In the genomic region with DNA sequence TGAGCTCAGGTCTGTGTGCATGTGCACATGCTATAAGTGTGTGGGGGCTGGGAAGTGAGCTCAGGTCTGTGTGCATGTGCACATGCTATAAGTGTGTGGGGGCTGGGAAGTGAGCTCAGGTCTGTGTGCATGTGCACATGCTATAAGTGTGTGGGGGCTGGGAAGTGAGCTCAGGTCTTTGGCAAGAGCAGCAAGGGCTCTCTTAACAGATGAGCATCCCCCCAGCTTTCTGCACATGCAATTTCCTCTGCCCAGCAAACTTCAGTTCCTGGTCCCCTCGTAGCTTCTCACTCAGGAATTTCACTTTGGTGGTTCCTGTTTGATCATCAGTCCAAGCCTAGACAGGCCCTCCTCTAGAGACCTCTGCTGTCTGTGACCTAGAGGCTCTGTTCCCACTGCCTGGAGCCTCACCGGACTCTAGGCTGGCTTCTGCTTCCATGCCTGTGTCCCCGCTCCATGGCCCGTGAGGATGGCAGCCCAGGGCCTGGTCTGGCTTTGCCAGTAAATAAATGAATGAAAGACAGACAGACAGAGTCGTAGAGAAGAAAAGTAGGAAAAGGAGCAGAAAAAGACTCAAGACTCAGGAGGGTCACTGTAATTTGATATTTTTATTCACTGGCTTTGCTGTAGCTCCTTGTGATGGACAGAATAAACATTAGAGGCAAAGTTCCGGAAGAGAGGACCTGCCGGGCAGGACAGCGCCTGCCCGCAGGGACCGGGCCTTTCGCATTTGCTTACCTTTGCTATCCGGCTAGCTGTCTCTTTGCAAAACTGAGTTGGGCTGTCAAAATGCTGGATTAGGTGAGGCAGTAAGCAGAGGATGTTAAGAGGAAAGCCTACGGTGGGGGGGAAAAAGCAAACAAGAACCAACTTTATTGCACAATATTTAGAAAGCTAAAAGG, we compare ENCODE assay signal across 23 mouse cellular contexts. TPM values are rescaled to one million over a fixed set of nuclear protein-coding genes. Genes with fewer than 3 reads are reported as not detected.
DNase-seq lines count a peak whose midpoint lies in the region; ATAC-seq and TF ChIP-seq lines count a peak whose summit lies in the region.
"Had no signal": no experiment of that assay in that cellular context is flagged by ENCODE, and none has a peak within 500 bp of the region (broad histone marks: within the 10 kb centered on the region; RNA-seq: fewer than 3 reads in every experiment).

No protein-coding gene starts in this region.

- no peak for ATAC-seq in kidney, postnatal 0 days (replicated peaks; ENCODE audit: low FRiP score, low read depth)
- ATAC-seq in limb, embryonic 12.5 days (ENCODE audit: insufficient number of reproducible peaks, insufficient read depth, low FRiP score, low TSS enrichment, low read depth): no peak
- ATAC-seq: CD4-positive, CD25-positive, alpha-beta regulatory T cell, adult 4 months; forebrain, embryonic 16.5 days had no signal

- peak; percentile 6 for DNase-seq in embryo, embryonic 9.5 days (ENCODE audit: extremely low spot score)
- DNase-seq in embryo, embryonic 11 days: no peak
- DNase-seq in heart, embryonic 10.5 days (ENCODE audit: low spot score): peak; percentile 69
- no peak for DNase-seq in heart, adult 9 months (ENCODE audit: low spot score in 2 of 2)
- DNase-seq in kidney, postnatal 0 days (ENCODE audit: low spot score): peak; percentile 30
- DNase-seq in kidney, adult 18-20 months: no peak
- no peak for DNase-seq in thymus, postnatal 0 days (ENCODE audit: low spot score)
- DNase-seq: adrenal gland, postnatal 10 days; B cell, adult 2 months; cerebellum, adult 11 months; cerebellum, adult 8-10 months; cerebellum, postnatal 14 days; gastrocnemius, postnatal 25 days; heart, adult 18-20 months; heart, postnatal 36 days had no signal

- H3K4me1 ChIP-seq in heart, embryonic 10.5 days: no peaks in the 10 kb centered on the region
- H3K4me1 ChIP-seq in kidney, postnatal 0 days (replicated peaks; ENCODE audit: insufficient read depth, low read length): no peaks in the 10 kb centered on the region
- H3K4me1 ChIP-seq in limb, embryonic 12.5 days (replicated peaks): 0 out of 2 replicates have a peak, but pooled peaks cover 2% of the 10 kb centered on the region
- H3K4me1 ChIP-seq: embryonic facial prominence, embryonic 15.5 days; heart, embryonic 12.5 days had no signal

- no peaks in the 10 kb centered on the region for H3K9me3 ChIP-seq in heart, embryonic 10.5 days
- no peaks in the 10 kb centered on the region for H3K9me3 ChIP-seq in kidney, postnatal 0 days (replicated peaks; ENCODE audit: low read length)
- no peaks in the 10 kb centered on the region for H3K9me3 ChIP-seq in limb, embryonic 12.5 days
- H3K9me3 ChIP-seq: embryonic facial prominence, embryonic 15.5 days; G1E; heart, embryonic 12.5 days; hindbrain, embryonic 15.5 days had no signal

- 81% methylated on average over 13 of the region's 13 CpGs for WGBS in heart, embryonic 10.5 days
- 34% methylated on average over 13 of the region's 13 CpGs for WGBS in kidney, postnatal 0 days
- WGBS in limb, embryonic 12.5 days: 67% methylated on average over 13 of the region's 13 CpGs

- no peak for TF ChIP-seq CTCF in kidney, postnatal 0 days (IDR thresholded peaks at IDR 0.05; ENCODE audit: low read depth)

- no peaks in the 10 kb centered on the region for H3K27me3 ChIP-seq in heart, embryonic 10.5 days (ENCODE audit: insufficient read depth, poor library complexity, severe bottlenecking)
- no peaks in the 10 kb centered on the region for H3K27me3 ChIP-seq in kidney, postnatal 0 days (ENCODE audit: insufficient read depth, low read length)
- H3K27me3 ChIP-seq in limb, embryonic 12.5 days: no peaks in the 10 kb centered on the region
- H3K27me3 ChIP-seq: embryonic facial prominence, embryonic 15.5 days; heart, embryonic 12.5 days; hindbrain, embryonic 15.5 days had no signal

- H3K27ac ChIP-seq in heart, embryonic 10.5 days: no peak overlapping the region
- H3K27ac ChIP-seq in kidney, postnatal 0 days: 0 out of 2 replicates have a peak overlapping the region, but pooled peaks have one; percentile 19
- H3K27ac ChIP-seq in limb, embryonic 12.5 days: peak overlapping the region; percentile 62; the same call in 1 of the 2 replicates
- H3K27ac ChIP-seq: embryonic facial prominence, embryonic 15.5 days; hindbrain, embryonic 15.5 days had no signal

- no peak overlapping the region for H3K4me3 ChIP-seq in heart, embryonic 10.5 days
- H3K4me3 ChIP-seq in kidney, postnatal 0 days (replicated peaks; ENCODE audit: low read depth, low read length): no peak overlapping the region
- H3K4me3 ChIP-seq in limb, embryonic 12.5 days (replicated peaks): no peak overlapping the region
- H3K4me3 ChIP-seq: embryonic facial prominence, embryonic 15.5 days; erythroblast, embryonic 14.5 days; heart, embryonic 12.5 days; hindbrain, embryonic 15.5 days had no signal

- H3K9ac ChIP-seq in kidney, postnatal 0 days (ENCODE audit: low read depth, low read length): no peak overlapping the region
- no peak overlapping the region; the same call in 1 of the 2 replicates for H3K9ac ChIP-seq in limb, embryonic 12.5 days (replicated peaks)
- H3K9ac ChIP-seq: embryonic facial prominence, embryonic 15.5 days; heart, embryonic 12.5 days; hindbrain, embryonic 15.5 days had no signal

- H3K4me2 ChIP-seq in kidney, postnatal 0 days (ENCODE audit: low read length): no peak overlapping the region
- no peak overlapping the region for H3K4me2 ChIP-seq in limb, embryonic 12.5 days
- H3K4me2 ChIP-seq: embryonic facial prominence, embryonic 15.5 days; heart, embryonic 12.5 days; hindbrain, embryonic 15.5 days had no signal

- peaks cover 59% of the 10 kb centered on the region for H3K36me3 ChIP-seq in heart, embryonic 10.5 days
- peaks cover 25% of the 10 kb centered on the region for H3K36me3 ChIP-seq in kidney, postnatal 0 days (ENCODE audit: insufficient read depth, low read length)
- peaks cover 49% of the 10 kb centered on the region for H3K36me3 ChIP-seq in limb, embryonic 12.5 days

RNA-seq across cellular contexts. Expression of a gene that starts 57.3 kb away (rescaled TPM):
- 0.14 and 0.30 TPM in 2 replicates for polyA plus RNA-seq in heart, embryonic 10.5 days (2016; fragmentation: Nextera tagmentation; extraction: Ambion mirVana)
- polyA plus RNA-seq in kidney, postnatal 0 days (2015; fragmentation: Nextera tagmentation; extraction: Ambion mirVana): 1.1 and 1.5 TPM in 2 replicates
- polyA plus RNA-seq in limb, embryonic 12.5 days (2016; fragmentation: Nextera tagmentation; extraction: Ambion mirVana): 0.58 and 0.59 TPM in 2 replicates
- polyA plus RNA-seq in thymus, postnatal 0 days (2015; fragmentation: Nextera tagmentation; extraction: Ambion mirVana): 0.27 and 0.31 TPM in 2 replicates
- polyA plus RNA-seq: CD4-positive, CD25-positive, alpha-beta regulatory T cell, adult 4 months; erythroblast, embryonic 14.5 days; G1E had no signal

Comparison
In these comparisons a context has a peak if more than half of its experiments do, and no peak if none do; other contexts are left out.
1. DNase-seq: peak in embryo, embryonic 9.5 days (single experiment), heart, embryonic 10.5 days (single experiment) and kidney, postnatal 0 days (single experiment); none in embryo, embryonic 11 days (single experiment), heart, adult 9 months (0 of 2), kidney, adult 18-20 months (single experiment) and thymus, postnatal 0 days (single experiment).